In genomic region chr11:49900962-49901658, GRCm38 (mm10) we compare ENCODE assay signal across 8 mouse cellular contexts. TPM values are rescaled to one million over a fixed set of nuclear protein-coding genes. Genes with fewer than 3 reads are reported as not detected.
A peak's percentile ranks its signal among the peaks of the same experiment; 100 is the strongest.
DNase-seq lines count a peak whose midpoint lies in the region; ATAC-seq and TF ChIP-seq lines count a peak whose summit lies in the region.

No protein-coding gene starts in this region.

- intact Hi-C loops in left cerebral cortex, postnatal 14 days (cut with DNase I), result loop anchor here (5.0 kb wide), 1 partner anchor 56 kb away; no protein-coding TSS in a partner anchor

- H3K9ac ChIP-seq in forebrain, embryonic 15.5 days (replicated peaks), result peak overlapping the region; percentile 87
- peak overlapping the region; percentile 83 for H3K9ac ChIP-seq in neural tube, embryonic 14.5 days (replicated peaks; ENCODE audit: low read depth, low read length)

- TF ChIP-seq CTCF in layer of hippocampus, adult 2 months (conservative IDR thresholded peaks at IDR 0.05), result no peak

- H3K36me3 ChIP-seq in forebrain, embryonic 15.5 days, result no peaks in the 10 kb centered on the region
- H3K36me3 ChIP-seq in neural tube, embryonic 14.5 days (ENCODE audit: control insufficient read depth, insufficient read depth, low read length), result no peaks in the 10 kb centered on the region

- H3K27me3 ChIP-seq in forebrain, embryonic 15.5 days, result peaks cover 14% of the 10 kb centered on the region
- 0 out of 2 replicates have a peak, but pooled peaks cover 2% of the 10 kb centered on the region for H3K27me3 ChIP-seq in neural tube, embryonic 14.5 days (ENCODE audit: control insufficient read depth, insufficient read depth, low read length)

- no peak overlapping the region for H3K27ac ChIP-seq in layer of hippocampus, adult 2 months
- no peak overlapping the region for H3K27ac ChIP-seq in forebrain, embryonic 15.5 days (replicated peaks)
- H3K27ac ChIP-seq in neural tube, embryonic 14.5 days (ENCODE audit: low read depth, low read length), result no peak overlapping the region

- no peak for DNase-seq in layer of hippocampus, adult 2 months (ENCODE audit: low spot score in 2 of 2)
- DNase-seq in layer of hippocampus, adult 9-10 months (ENCODE audit: low spot score), result no peak
- DNase-seq in kidney, postnatal 4 days, result peak; percentile 14 to 25
- DNase-seq in left cerebral cortex, postnatal 14 days (ENCODE audit: low spot score in 2 of 2), result no peak
- DNase-seq in urinary bladder, adult 2 months (ENCODE audit: low spot score), result no peak

- 30% methylated on average over 15 of the region's 15 CpGs for WGBS in forebrain, embryonic 15.5 days
- 16% methylated on average over 15 of the region's 15 CpGs for WGBS in neural tube, embryonic 14.5 days

- peak; percentile 36; the same call in 1 of the 2 replicates for ATAC-seq in forebrain, embryonic 15.5 days (replicated peaks)
- peak; percentile 26 for ATAC-seq in neural tube, embryonic 14.5 days (ENCODE audit: low read depth)
- no peak for ATAC-seq in activated CD4-positive, CD25-positive, alpha-beta regulatory T cell, adult 4 months

- peaks cover 7% of the 10 kb centered on the region; the same call in 1 of the 2 replicates for H3K9me3 ChIP-seq in forebrain, embryonic 15.5 days
- no peaks in the 10 kb centered on the region for H3K9me3 ChIP-seq in neural tube, embryonic 14.5 days (ENCODE audit: control insufficient read depth, low read length)

- peak overlapping the region; percentile 50 for H3K4me3 ChIP-seq in layer of hippocampus, adult 2 months
- peak overlapping the region; percentile 81 for H3K4me3 ChIP-seq in forebrain, embryonic 15.5 days
- peak overlapping the region; percentile 71 for H3K4me3 ChIP-seq in neural tube, embryonic 14.5 days (ENCODE audit: low read depth, low read length)

- H3K4me2 ChIP-seq in forebrain, embryonic 15.5 days (replicated peaks), result peak overlapping the region; percentile 93
- H3K4me2 ChIP-seq in neural tube, embryonic 14.5 days (ENCODE audit: low read depth, low read length), result peak overlapping the region; percentile 95

- peaks cover 4% of the 10 kb centered on the region for H3K4me1 ChIP-seq in forebrain, embryonic 15.5 days
- no peaks in the 10 kb centered on the region for H3K4me1 ChIP-seq in neural tube, embryonic 14.5 days (ENCODE audit: control insufficient read depth, insufficient read depth, low read length)

RNA-seq across cellular contexts. Expression of gene Rasgef1c, which starts 0.5 kb away (rescaled TPM):
- total RNA-seq in layer of hippocampus, adult 2 months (2021), result 1 to 10 TPM; 1.5 to 1.9 TPM
- polyA plus RNA-seq in forebrain, embryonic 15.5 days (2015; fragmentation: Nextera tagmentation; extraction: Ambion mirVana), result 11.8 and 14.8 TPM in 2 replicates
- polyA plus RNA-seq in neural tube, embryonic 14.5 days (2014; fragmentation: Nextera tagmentation; extraction: Ambion mirVana), result 26.1 and 39.1 TPM in 2 replicates
- polyA plus RNA-seq in activated CD4-positive, CD25-positive, alpha-beta regulatory T cell, adult 4 months (2017; shearing (Covaris generic)), result under 1 TPM in 1 of 2 experiments, not detected in 1; 0.50 TPM
- total RNA-seq in left cerebral cortex, postnatal 14 days (2021), result 10 to 100 TPM; 27.0 to 32.1 TPM
- 2.0 and 2.5 TPM in 2 replicates for polyA plus RNA-seq in urinary bladder, adult 2 months (2012; rRNA removed)

RNA-seq across cellular contexts. Expression of gene Mapk9, which starts 54.6 kb away (rescaled TPM):
- 100 to 1,000 TPM; 150 to 154 TPM for total RNA-seq in layer of hippocampus, adult 2 months (2021)
- polyA plus RNA-seq in forebrain, embryonic 15.5 days (2015; fragmentation: Nextera tagmentation; extraction: Ambion mirVana), result 46.8 and 47.2 TPM in 2 replicates
- 92.3 and 93.2 TPM in 2 replicates for polyA plus RNA-seq in neural tube, embryonic 14.5 days (2014; fragmentation: Nextera tagmentation; extraction: Ambion mirVana)
- polyA plus RNA-seq in activated CD4-positive, CD25-positive, alpha-beta regulatory T cell, adult 4 months (2017; shearing (Covaris generic)), result 10 to 100 TPM; 17.3 to 19.2 TPM
- total RNA-seq in left cerebral cortex, postnatal 14 days (2021), result 100 to 1,000 TPM; 205 to 219 TPM
- 36.5 and 37.6 TPM in 2 replicates for polyA plus RNA-seq in urinary bladder, adult 2 months (2012; rRNA removed)

Comparison
In these comparisons a context has a peak if more than half of its experiments do, and no peak if none do; other contexts are left out.
1. DNase-seq: peak in kidney, postnatal 4 days (2 of 2); none in layer of hippocampus, adult 2 months (0 of 2), layer of hippocampus, adult 9-10 months (single experiment), left cerebral cortex, postnatal 14 days (0 of 2) and urinary bladder, adult 2 months (single experiment).
2. Peak in every context shown above with its lines, with median percentiles within 50 percentile points of each other: H3K4me3 ChIP-seq.